Mouse (Mus musculus) CH12.LX (cell line): ENCODE data around the gene Aldoart2. TPM values are rescaled to one million over a fixed set of nuclear protein-coding genes. Genes with fewer than 3 reads are reported as not detected.

Experiments used
- DNase-seq: peaks from one replicate; pipeline ENCODE4 v3.0.0-alpha.2; 2013; ENCODE audit errors: extremely low read depth
- H3K27ac ChIP-seq: 2 replicates; pipeline ENCODE4 v1.5.1; 2012; ENCODE audit warnings: low read depth, mild to moderate bottlenecking, control low read depth, moderate library complexity; ENCODE audit not compliant: insufficient read depth
- H3K27me3 ChIP-seq: replicated peaks from 2 replicates; pipeline ENCODE3; 2012; ENCODE audit warnings: inconsistent platforms
- H3K36me3 ChIP-seq, 2 experiments: replicated peaks in 1 of 2; 2 replicates each; pipeline versions ENCODE3 to v1.6.1; 2012; ENCODE audit warnings: inconsistent platforms in 1 of 2, low read length in 1 of 2, mild to moderate bottlenecking in 1 of 2, mixed read lengths in 1 of 2, moderate library complexity in 1 of 2; ENCODE audit not compliant: control insufficient read depth in 1 of 2, insufficient read depth in 1 of 2
- H3K4me1 ChIP-seq, 2 experiments: 2 replicates each; pipeline ENCODE4 v1.6.1; 2012; ENCODE audit warnings: inconsistent platforms in 1 of 2, moderate library complexity in 1 of 2; ENCODE audit not compliant: insufficient read depth in 2 of 2, control insufficient read depth in 1 of 2
- H3K4me2 ChIP-seq: 2 replicates; pipeline ENCODE4 v1.6.1; 2012; ENCODE audit warnings: low read depth, mild to moderate bottlenecking, control low read depth; ENCODE audit not compliant: poor library complexity, insufficient read depth, severe bottlenecking
- H3K4me3 ChIP-seq, 3 experiments: fragments of 150-350 bp in 1 of 3; sonication (generic) in 1 of 3; replicated peaks in 1 of 3; 2 replicates each; pipeline versions ENCODE3 to v1.5.1; 2011 to 2012; ENCODE audit warnings: low read depth in 2 of 3, low read length in 2 of 3, mild to moderate bottlenecking in 2 of 3, moderate library complexity in 2 of 3, control low read depth in 1 of 3, improper control_type of control experiment in 1 of 3, inconsistent platforms in 1 of 3, mixed read lengths in 1 of 3; ENCODE audit not compliant: poor library complexity in 1 of 3
- H3K79me2 ChIP-seq: replicated peaks from 2 replicates; pipeline ENCODE4 v1.6.1; 2012; ENCODE audit warnings: mild to moderate bottlenecking, moderate library complexity; ENCODE audit not compliant: control insufficient read depth, poor library complexity, insufficient read depth, severe bottlenecking; ENCODE audit errors: extremely low read depth
- H3K9ac ChIP-seq: 2 replicates; pipeline ENCODE4 v1.6.1; 2012; ENCODE audit warnings: low read depth, mild to moderate bottlenecking, control low read depth, moderate library complexity; ENCODE audit not compliant: insufficient read depth
- H3K9me3 ChIP-seq: replicated peaks from 2 replicates; pipeline ENCODE3; 2012; ENCODE audit warnings: low read length, inconsistent platforms, mixed read lengths
- CHD1 ChIP-seq: IDR thresholded peaks from 2 replicates; pipeline ENCODE4 v1.6.1; 2012; ENCODE audit warnings: low read depth, low read length, improper control_type of control experiment, inconsistent platforms
- CTCF ChIP-seq, 2 experiments: IDR thresholded peaks in 1 of 2; conservative IDR thresholded peaks in 1 of 2; 2 replicates each; pipeline ENCODE4 v1.5.1; 2011 to 2012; ENCODE audit warnings: low read depth in 2 of 2, low read length in 2 of 2, improper control_type of control experiment in 1 of 2, inconsistent platforms in 1 of 2, mild to moderate bottlenecking in 1 of 2, moderate library complexity in 1 of 2
- EP300 ChIP-seq: IDR thresholded peaks from 2 replicates; pipeline ENCODE4 v1.6.1; 2011; ENCODE audit warnings: low read length, improper control_type of control experiment
- ETS1 ChIP-seq: conservative IDR thresholded peaks from 2 replicates; pipeline ENCODE4 v1.6.1; 2012; ENCODE audit warnings: low read depth, mild to moderate bottlenecking, inconsistent platforms, low read length, improper control_type of control experiment, moderate library complexity
- IRF4 ChIP-seq: IDR thresholded peaks from 2 replicates; pipeline ENCODE4 v1.6.1; 2014; ENCODE audit warnings: low read depth, mild to moderate bottlenecking, inconsistent platforms, low read length, improper control_type of control experiment
- KAT2A ChIP-seq: IDR thresholded peaks from 2 replicates; pipeline ENCODE4 v1.6.1; 2012; ENCODE audit warnings: low read length, improper control_type of control experiment, inconsistent platforms; ENCODE audit not compliant: insufficient replicate concordance
- MAFK ChIP-seq: IDR thresholded peaks from 2 replicates; pipeline ENCODE4 v1.6.1; 2011; ENCODE audit warnings: low read length, improper control_type of control experiment; ENCODE audit not compliant: insufficient replicate concordance
- MXI1 ChIP-seq: IDR thresholded peaks from 2 replicates; pipeline ENCODE4 v1.6.1; 2011; ENCODE audit warnings: mild to moderate bottlenecking, low read depth, low read length, improper control_type of control experiment
- MYC ChIP-seq: IDR thresholded peaks from 2 replicates; pipeline ENCODE4 v1.6.1; 2011; ENCODE audit warnings: low read depth, mild to moderate bottlenecking, improper control_type of control experiment, low read length
- NRF1 ChIP-seq: IDR thresholded peaks from 2 replicates; pipeline ENCODE4 v1.6.1; 2014; ENCODE audit warnings: low read depth, mild to moderate bottlenecking, inconsistent platforms, low read length, improper control_type of control experiment, moderate library complexity
- PAX5 ChIP-seq: IDR thresholded peaks from 2 replicates; pipeline ENCODE4 v1.6.1; 2012; ENCODE audit warnings: low read length, inconsistent platforms, mixed read lengths
- POLR2AphosphoS2 ChIP-seq: IDR thresholded peaks from 2 replicates; pipeline ENCODE4 v1.6.1; 2011; ENCODE audit warnings: low read depth, low read length, improper control_type of control experiment
- RAD21 ChIP-seq: IDR thresholded peaks from 2 replicates; pipeline ENCODE4 v1.6.1; 2011; ENCODE audit warnings: low read depth, mild to moderate bottlenecking, low read length, improper control_type of control experiment, moderate library complexity
- RCOR1 ChIP-seq: conservative IDR thresholded peaks from 2 replicates; pipeline ENCODE4 v1.6.1; 2012; ENCODE audit warnings: low read depth, mild to moderate bottlenecking, inconsistent platforms, low read length, improper control_type of control experiment
- SIN3A ChIP-seq: IDR thresholded peaks from 2 replicates; pipeline ENCODE4 v1.6.1; 2012; ENCODE audit warnings: low read length, improper control_type of control experiment, inconsistent platforms
- SMC3 ChIP-seq: IDR thresholded peaks from 2 replicates; pipeline ENCODE4 v1.6.1; 2011; ENCODE audit warnings: low read depth, low read length, improper control_type of control experiment
- UBTF ChIP-seq: IDR thresholded peaks from 2 replicates; pipeline ENCODE4 v1.6.1; 2012; ENCODE audit warnings: low read depth, mild to moderate bottlenecking, inconsistent platforms, low read length, improper control_type of control experiment, moderate library complexity
- USF1 ChIP-seq: IDR thresholded peaks from 2 replicates; pipeline ENCODE4 v1.6.1; 2014; ENCODE audit warnings: low read depth, mild to moderate bottlenecking, inconsistent platforms, low read length, improper control_type of control experiment
- USF2 ChIP-seq: conservative IDR thresholded peaks from 2 replicates; pipeline ENCODE4 v1.6.1; 2011; ENCODE audit warnings: low read depth, low read length, improper control_type of control experiment
- ZC3H11A ChIP-seq: IDR thresholded peaks from 2 replicates; pipeline ENCODE4 v1.6.1; 2012; ENCODE audit warnings: low read depth, mild to moderate bottlenecking, inconsistent platforms, low read length, improper control_type of control experiment
- ZKSCAN1 ChIP-seq: IDR thresholded peaks from 2 replicates; pipeline ENCODE4 v1.6.1; 2012; ENCODE audit warnings: low read depth, inconsistent platforms, low read length, improper control_type of control experiment, borderline replicate concordance
- ZNF384 ChIP-seq: IDR thresholded peaks from 2 replicates; pipeline ENCODE4 v1.6.1; 2012; ENCODE audit warnings: low read depth, low read length, improper control_type of control experiment, inconsistent platforms
- dilution Hi-C: fragments of 300-500 bp; cut with MboI; formaldehyde crosslinking; loops from 2 replicates; pipeline ENCODE4 v1.14.3; 2020; ENCODE audit warnings: low sequenced_read_pairs; ENCODE audit not compliant: extremely low pct_unique_long_range_greater_than_20kb, extremely low pct_ligation_motif_present
- in situ Hi-C: fragments of 300-500 bp; cut with MboI; formaldehyde crosslinking; loops from 3 replicates; pipeline ENCODE4 v1.14.3; 2019; ENCODE audit warnings: low sequenced_read_pairs, low pct_ligation_motif_present, low pct_unique_long_range_greater_than_20kb, mixed read lengths
- polyA plus RNA-seq: library from polyadenylated mRNA; unstranded; fragments of >175 nt; gene quantifications from 2 replicates; pipeline ENCODE4 v1.2.1, GENCODE M21; 2012; ENCODE audit warnings: low read depth; ENCODE audit not compliant: insufficient read length
- total RNA-seq, 2 experiments: library from RNA; depleted of rRNA; stranded (reverse); fragments of 300-350 nt in 1 of 2; fragments of >200 nt in 1 of 2; gene quantifications; 2 replicates each; pipeline ENCODE4 v1.2.3; 2012 to 2014

Gene Aldoart2
- total and polyA plus RNA-seq, 3 experiments, result not detected

- no peaks in the 10 kb centered on the region for H3K4me1 ChIP-seq
- no peak for DNase-seq
- no peak overlapping the region for H3K4me2 ChIP-seq
- H3K27me3 ChIP-seq, result no peaks in the 10 kb centered on the region
- H3K9ac ChIP-seq, result no peak overlapping the region
- in situ Hi-C loops (no loop called here), dilution Hi-C loops (no loop called here)
- no peak overlapping the region for H3K4me3 ChIP-seq
- H3K36me3 ChIP-seq, result no peaks in the 10 kb centered on the region
- H3K27ac ChIP-seq, result no peak overlapping the region
- no peaks in the 10 kb centered on the region for H3K79me2 ChIP-seq
- TF ChIP-seq CHD1 (no peak), MXI1 (no peak), CTCF (conservative IDR thresholded peaks at IDR 0.05 in 1 of 2, IDR thresholded peaks at IDR 0.05 in 1 of 2; ENCODE audit: low read depth in 2 of 2, low read length in 2 of 2) (no peak), POLR2AphosphoS2 (no peak), EP300 (no peak), RCOR1 (no peak), NRF1 (no peak), ZKSCAN1 (no peak), MYC (no peak), USF1 (no peak), RAD21 (no peak)
- no peaks in the 10 kb centered on the region for H3K9me3 ChIP-seq
These were observed 37.9 kb upstream of the Aldoart2 start for GRCm38 (mm10) chr12:55526983-55527752.

- dilution Hi-C loops, result no loop called here
- Histone ChIP-seq H3K9ac (no peak overlapping the region), H3K36me3 (no peaks in the 10 kb centered on the region), H3K4me1 (peaks cover 0 to 5% of the 10 kb centered on the region in 2 experiments; a peak in 2 of 4 replicates), H3K4me3 (no peak overlapping the region), H3K9me3 (no peaks in the 10 kb centered on the region), H3K27me3 (no peaks in the 10 kb centered on the region), H3K27ac (no peak overlapping the region), H3K79me2 (no peaks in the 10 kb centered on the region), H3K4me2 (no peak overlapping the region)
- in situ Hi-C loops, result no loop called here
- DNase-seq, result no peak
- TF ChIP-seq EP300, result no peak
- no peak for TF ChIP-seq USF2
- no peak for TF ChIP-seq UBTF
These were observed 28.4 kb upstream of the Aldoart2 start for GRCm38 (mm10) chr12:55536537-55537135.

- no peak for DNase-seq
- no peaks in the 10 kb centered on the region for H3K79me2 ChIP-seq
- no peak overlapping the region for H3K27ac ChIP-seq
- H3K36me3 ChIP-seq, result no peaks in the 10 kb centered on the region
- no peak overlapping the region for H3K9ac ChIP-seq
- peaks cover 0 to 5% of the 10 kb centered on the region in 2 experiments; a peak in 2 of 4 replicates for H3K4me1 ChIP-seq
- H3K4me2 ChIP-seq, result no peak overlapping the region
- H3K9me3 ChIP-seq, result no peaks in the 10 kb centered on the region
- TF ChIP-seq UBTF (no peak), KAT2A (no peak), ETS1 (no peak), EP300 (no peak), SIN3A (no peak), RCOR1 (no peak), ZC3H11A (no peak), ZKSCAN1 (no peak), SMC3 (no peak), ZNF384 (no peak), USF1 (no peak), IRF4 (no peak), PAX5 (no peak), MAFK (no peak)
- dilution Hi-C loops (no loop called here), in situ Hi-C loops (no loop called here)
- no peaks in the 10 kb centered on the region for H3K27me3 ChIP-seq
- H3K4me3 ChIP-seq, result no peak overlapping the region
These were observed 27.3 kb upstream of the Aldoart2 start for GRCm38 (mm10) chr12:55537742-55538141.
